ENCODE assay signal across 9 mouse cellular contexts in genomic region chr1:157439973-157440641, GRCm38 (mm10). TPM values are rescaled to one million over a fixed set of nuclear protein-coding genes. Genes with fewer than 3 reads are reported as not detected.
DNase-seq lines count a peak whose midpoint lies in the region; ATAC-seq lines count a peak whose summit lies in the region.
"Had no signal": no experiment of that assay in that cellular context is flagged by ENCODE, and none has a peak within 500 bp of the region (broad histone marks: within the 10 kb centered on the region; RNA-seq: fewer than 3 reads in every experiment).

No protein-coding gene starts in this region.

- 0 out of 2 replicates have a peak overlapping the region, but pooled peaks have one; percentile 3 for H3K4me3 ChIP-seq in heart, embryonic 12.5 days
- H3K4me3 ChIP-seq in hindbrain, embryonic 10.5 days, result peak overlapping the region; percentile 35
- 0 out of 2 replicates have a peak overlapping the region, but pooled peaks have one; percentile 4 for H3K4me3 ChIP-seq in midbrain, embryonic 15.5 days

- DNase-seq in heart, adult 9 months (ENCODE audit: low spot score in 2 of 2), result no peak
- peak; percentile 40 for DNase-seq in R1 (ENCODE audit: low read depth, low spot score)
- DNase-seq in hindbrain, embryonic 10.5 days (ENCODE audit: low spot score), result peak; percentile 78
- DNase-seq in thymus, adult 18-20 months, result no peak
- DNase-seq in right cerebral cortex, postnatal 36 days (ENCODE audit: low spot score in 2 of 2), result no peak
- DNase-seq: cerebellum, adult 18-20 months had no signal

- WGBS in heart, embryonic 12.5 days, result 12% methylated on average over 14 of the region's 14 CpGs
- WGBS in hindbrain, embryonic 10.5 days, result 2% methylated on average over 14 of the region's 14 CpGs
- WGBS in midbrain, embryonic 15.5 days, result 2% methylated on average over 14 of the region's 14 CpGs

- no peak overlapping the region for H3K9ac ChIP-seq in heart, embryonic 12.5 days
- H3K9ac ChIP-seq in midbrain, embryonic 15.5 days, result no peak overlapping the region

- H3K27me3 ChIP-seq in heart, embryonic 12.5 days (replicated peaks), result no peaks in the 10 kb centered on the region
- H3K27me3 ChIP-seq in hindbrain, embryonic 10.5 days (ENCODE audit: insufficient read depth, poor library complexity, severe bottlenecking), result 0 out of 2 replicates have a peak, but pooled peaks cover 3% of the 10 kb centered on the region
- no peaks in the 10 kb centered on the region for H3K27me3 ChIP-seq in midbrain, embryonic 15.5 days (replicated peaks)

- ATAC-seq in heart, embryonic 12.5 days (ENCODE audit: insufficient number of reproducible peaks, low FRiP score), result no peak
- ATAC-seq in midbrain, embryonic 15.5 days (replicated peaks), result peak; percentile 82
- no peak for ATAC-seq in megakaryocyte, adult 5-6 weeks (ENCODE audit: poor library complexity, severe bottlenecking)

- H3K4me2 ChIP-seq in heart, embryonic 12.5 days, result peak overlapping the region; percentile 59
- H3K4me2 ChIP-seq in midbrain, embryonic 15.5 days, result peak overlapping the region; percentile 34

- H3K9me3 ChIP-seq in heart, embryonic 12.5 days (replicated peaks), result no peaks in the 10 kb centered on the region
- no peaks in the 10 kb centered on the region for H3K9me3 ChIP-seq in hindbrain, embryonic 10.5 days
- H3K9me3 ChIP-seq in midbrain, embryonic 15.5 days, result no peaks in the 10 kb centered on the region

- peak overlapping the region; percentile 47; the same call in 1 of the 2 replicates for H3K27ac ChIP-seq in heart, embryonic 12.5 days (ENCODE audit: poor library complexity, severe bottlenecking)
- peak overlapping the region; percentile 90 for H3K27ac ChIP-seq in hindbrain, embryonic 10.5 days
- H3K27ac ChIP-seq in midbrain, embryonic 15.5 days, result peak overlapping the region; percentile 59

- peaks cover 48% of the 10 kb centered on the region for H3K4me1 ChIP-seq in heart, embryonic 12.5 days (replicated peaks)
- peaks cover 61% of the 10 kb centered on the region for H3K4me1 ChIP-seq in hindbrain, embryonic 10.5 days (replicated peaks)
- H3K4me1 ChIP-seq in midbrain, embryonic 15.5 days, result peaks cover 34% of the 10 kb centered on the region

- no peaks in the 10 kb centered on the region for H3K36me3 ChIP-seq in heart, embryonic 12.5 days
- H3K36me3 ChIP-seq in hindbrain, embryonic 10.5 days, result no peaks in the 10 kb centered on the region
- no peaks in the 10 kb centered on the region for H3K36me3 ChIP-seq in midbrain, embryonic 15.5 days (replicated peaks)

RNA-seq across cellular contexts. Expression of gene Cryzl2, which starts 18.3 kb away (rescaled TPM):
- 28.4 and 29.7 TPM in 2 replicates for polyA plus RNA-seq in heart, embryonic 12.5 days (2016; fragmentation: Nextera tagmentation; extraction: Ambion mirVana)
- 7.9 and 8.3 TPM in 2 replicates for polyA plus RNA-seq in hindbrain, embryonic 10.5 days (2016; fragmentation: Nextera tagmentation; extraction: Ambion mirVana)
- polyA plus RNA-seq in midbrain, embryonic 15.5 days (2015; fragmentation: Nextera tagmentation; extraction: Ambion mirVana), result 5.3 and 7.9 TPM in 2 replicates
- 6.0 and 8.4 TPM in 2 replicates for total RNA-seq in megakaryocyte, adult 5-6 weeks (2015)
- 4.7 and 8.0 TPM in 2 replicates for total RNA-seq in megakaryocyte, adult 5-6 weeks (2017)

RNA-seq across cellular contexts. Expression of gene Rasal2, which starts 27.7 kb away (rescaled TPM):
- 20.4 and 21.9 TPM in 2 replicates for polyA plus RNA-seq in heart, embryonic 12.5 days (2016; fragmentation: Nextera tagmentation; extraction: Ambion mirVana)
- polyA plus RNA-seq in hindbrain, embryonic 10.5 days (2016; fragmentation: Nextera tagmentation; extraction: Ambion mirVana), result 11.2 and 18.5 TPM in 2 replicates
- 50.4 and 58.7 TPM in 2 replicates for polyA plus RNA-seq in midbrain, embryonic 15.5 days (2015; fragmentation: Nextera tagmentation; extraction: Ambion mirVana)
- total RNA-seq in megakaryocyte, adult 5-6 weeks (2015), result 0.46 and 1.2 TPM in 2 replicates
- total RNA-seq in megakaryocyte, adult 5-6 weeks (2017), result 0.73 and 0.98 TPM in 2 replicates

Comparison
In these comparisons a context has a peak if more than half of its experiments do, and no peak if none do; other contexts are left out.
1. DNase-seq: peak in R1 (single experiment) and hindbrain, embryonic 10.5 days (single experiment); none in heart, adult 9 months (0 of 2), thymus, adult 18-20 months (0 of 2) and right cerebral cortex, postnatal 36 days (0 of 2).
2. Peak in every context shown above with its lines, with median percentiles within 50 percentile points of each other: H3K27ac ChIP-seq and H3K4me3 ChIP-seq.